Mouse (Mus musculus) bone marrow, adult 2 months (tissue): ENCODE data around the gene Pdlim3. TPM values are rescaled to one million over a fixed set of nuclear protein-coding genes. Genes with fewer than 3 reads are reported as not detected.

Experiments used
- H3K27ac ChIP-seq: fragments of 200-500 bp; 2 replicates; pipeline ENCODE4 v1.5.1; 2012; ENCODE audit warnings: low read depth, mild to moderate bottlenecking, control low read depth, inconsistent platforms, low read length; ENCODE audit not compliant: control insufficient read depth, poor library complexity, insufficient read depth
- H3K4me1 ChIP-seq: fragments of 200-500 bp; 2 replicates; pipeline ENCODE4 v1.6.1; 2011; ENCODE audit warnings: low read length; ENCODE audit not compliant: control insufficient read depth, insufficient read depth
- H3K4me3 ChIP-seq: fragments of 200-500 bp; replicated peaks from 2 replicates; pipeline ENCODE3; 2011; ENCODE audit warnings: mild to moderate bottlenecking, low read depth, low read length, control low read depth; ENCODE audit not compliant: control insufficient read depth
- CTCF ChIP-seq: fragments of 200-500 bp; IDR thresholded peaks from 2 replicates; pipeline ENCODE4 v1.5.1; 2011; ENCODE audit warnings: low read length, control low read depth; ENCODE audit not compliant: control insufficient read depth, insufficient read depth
- POLR2A ChIP-seq: fragments of 200-500 bp; IDR thresholded peaks from 2 replicates; pipeline ENCODE4 v1.6.1; 2011; ENCODE audit warnings: low read depth, mild to moderate bottlenecking, control low read depth, low read length, borderline replicate concordance; ENCODE audit not compliant: control insufficient read depth
- whole genome bisulfite sequencing: fragments of 180-500 bp; shearing (Covaris S2); methylation state at CpG from one replicate; pipeline ENCODE4 v1.1.7; 2018; 5-methylcytosine and 5-hydroxymethylcytosine counted together
- polyA plus RNA-seq: library from polyadenylated mRNA; stranded (reverse); fragments of >200 nt; gene quantifications from 2 replicates; pipeline ENCODE4 v1.2.4, GENCODE M21; 2011; ENCODE audit warnings: low replicate concordance; ENCODE audit not compliant: missing spikeins, insufficient read depth, insufficient read length

The Pdlim3 gene
- polyA plus RNA-seq, 1 experiment: 3.0 TPM

DNA sequence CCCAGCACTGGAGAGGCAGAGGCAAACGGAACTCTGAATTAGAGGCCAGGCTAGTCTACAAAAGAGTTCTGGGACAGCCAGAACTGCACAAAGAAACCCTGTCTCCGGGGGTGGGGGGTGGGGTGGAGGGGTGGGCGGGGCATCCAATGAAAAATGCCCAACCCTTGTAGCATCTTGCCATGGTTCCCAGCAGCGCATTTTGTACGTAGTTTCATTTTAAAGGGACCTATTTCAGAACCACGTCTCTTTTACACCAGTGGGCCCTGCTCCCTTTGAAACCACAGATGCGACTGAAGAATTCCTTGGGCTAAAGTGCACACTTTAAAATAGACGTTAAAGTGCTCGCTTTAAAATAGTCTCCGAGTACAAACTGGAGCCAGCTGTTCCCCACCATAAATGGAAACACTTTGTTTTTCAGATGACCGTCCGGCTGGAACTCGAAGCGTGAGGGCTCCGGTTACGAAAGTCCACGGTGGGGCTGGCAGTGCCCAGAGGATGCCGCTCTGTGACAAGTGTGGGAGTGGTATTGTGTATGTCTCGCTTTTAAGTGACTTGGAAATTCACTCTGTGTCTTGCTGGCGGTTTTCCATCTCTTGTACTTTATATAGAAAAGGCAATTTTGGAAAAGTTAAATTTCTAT is 31.9 kb downstream of the Pdlim3 start:
- H3K27ac ChIP-seq: no peak overlapping the region

GRCm38 (mm10) chr8:45918891-45919290 is 33.6 kb downstream of the Pdlim3 start:
- Histone ChIP-seq H3K4me1 (no peaks in the 10 kb centered on the region), H3K27ac (no peak overlapping the region), H3K4me3 (no peak overlapping the region)
- WGBS: 83% methylated on average over 15 of the region's 15 CpGs
- TF ChIP-seq CTCF (no peak), POLR2A (no peak)

More for the DNA sequence above, 31.9 kb downstream of the Pdlim3 start:
- TF ChIP-seq CTCF (no peak), POLR2A (no peak)
- no peaks in the 10 kb centered on the region for H3K4me1 ChIP-seq
- whole genome bisulfite sequencing: 82% methylated on average over 20 of the region's 20 CpGs
- H3K4me3 ChIP-seq: no peak overlapping the region

DNA sequence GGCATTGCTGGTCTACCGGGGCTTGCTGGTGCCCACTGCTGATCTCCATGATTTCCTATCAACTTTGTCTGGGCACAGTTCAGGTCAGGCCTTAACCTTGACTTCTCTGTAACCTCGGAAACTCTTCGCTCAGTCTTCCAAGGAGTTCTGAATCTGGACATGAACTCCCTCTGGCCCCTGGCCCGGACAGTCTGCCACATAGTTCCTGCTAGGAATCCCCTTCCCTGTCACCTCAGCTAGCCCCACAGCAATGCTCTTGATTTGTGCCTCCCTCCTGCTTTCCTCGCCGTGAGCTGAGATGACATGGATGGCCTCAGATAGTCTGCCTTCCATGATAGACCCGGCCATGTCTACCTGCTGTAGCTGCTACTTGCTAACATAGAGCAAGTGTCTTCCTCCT is 35.1 kb downstream of the Pdlim3 start:
- Histone ChIP-seq H3K4me3 (no peak overlapping the region), H3K4me1 (no peaks in the 10 kb centered on the region), H3K27ac (no peak overlapping the region)
- TF ChIP-seq POLR2A (no peak), CTCF (no peak)
- 89% methylated on average over 7 of the region's 7 CpGs for WGBS

- H3K4me3 ChIP-seq: no peak overlapping the region
- 91% methylated on average over 7 of the region's 7 CpGs for WGBS
- no peak overlapping the region for H3K27ac ChIP-seq
- no peak for TF ChIP-seq POLR2A
- TF ChIP-seq CTCF: no peak
- no peaks in the 10 kb centered on the region for H3K4me1 ChIP-seq
Measured at GRCm38 (mm10) chr8:45922116-45922515, 36.9 kb downstream of the Pdlim3 start.

GRCm38 (mm10) chr8:45934582-45935014 is 49.3 kb downstream of the Pdlim3 start, which contains the start of gene Ccdc110:
TSS of gene Ccdc110 (plus strand) at chr8:45934619.
- no peaks in the 10 kb centered on the region for H3K4me1 ChIP-seq
- TF ChIP-seq CTCF (peak; percentile 99), POLR2A (no peak)
- no peak within 1 kb of the TSS for H3K27ac ChIP-seq
- 5% methylated on average over 23 of the region's 23 CpGs for WGBS
- no peak within 1 kb of the TSS for H3K4me3 ChIP-seq

GRCm38 (mm10) chr8:45936986-45937385 is 51.7 kb downstream of the Pdlim3 start:
- Histone ChIP-seq H3K4me3 (no peak overlapping the region), H3K4me1 (no peaks in the 10 kb centered on the region), H3K27ac (no peak overlapping the region)
- 79% methylated on average over 9 of the region's 9 CpGs for WGBS
- TF ChIP-seq POLR2A: no peak
- TF ChIP-seq CTCF: no peak

- Histone ChIP-seq H3K4me3 (no peak overlapping the region), H3K4me1 (no peaks in the 10 kb centered on the region), H3K27ac (no peak overlapping the region)
- TF ChIP-seq CTCF (no peak), POLR2A (no peak)
- 85% methylated on average over 4 of the region's 4 CpGs for WGBS
Measured at GRCm38 (mm10) chr8:45946283-45946682, 61.0 kb downstream of the Pdlim3 start.

GRCm38 (mm10) chr8:45950622-45951021 is 65.4 kb downstream of the Pdlim3 start:
- 65% methylated on average over 2 of the region's 2 CpGs for WGBS
- TF ChIP-seq CTCF: no peak
- no peak for TF ChIP-seq POLR2A

More at GRCm38 (mm10) chr8:45950622-45951021, 65.4 kb downstream of the Pdlim3 start:
- no peak overlapping the region for H3K27ac ChIP-seq
- no peaks in the 10 kb centered on the region for H3K4me1 ChIP-seq
- H3K4me3 ChIP-seq: no peak overlapping the region

Other genes starting within 250 kb of the Pdlim3 start
- not detected in 2 replicates for gene Ccdc110, start 49.2 kb downstream of the Pdlim3 start, polyA plus RNA-seq
- gene 1700029J07Rik, start 89.8 kb downstream of the Pdlim3 start, polyA plus RNA-seq: 0.54 and 3.3 TPM in 2 replicates
- gene Ufsp2, start 90.1 kb downstream of the Pdlim3 start, polyA plus RNA-seq: 12.7 and 23.3 TPM in 2 replicates
- gene Lrp2bp, start 113.8 kb downstream of the Pdlim3 start, polyA plus RNA-seq: not detected in 2 replicates
- 9.0 TPM in 1 of 2 replicates, not detected in the other for gene Ankrd37, start 120.2 kb downstream of the Pdlim3 start, polyA plus RNA-seq